Mouse (Mus musculus): Measurements from ENCODE around the gene Isg20l2. TPM values are rescaled to one million over a fixed set of nuclear protein-coding genes. Genes with fewer than 3 reads are reported as not detected.

Isg20l2 gene
- polyA plus RNA-seq, 1 experiment, result 12.8 TPM

DNA sequence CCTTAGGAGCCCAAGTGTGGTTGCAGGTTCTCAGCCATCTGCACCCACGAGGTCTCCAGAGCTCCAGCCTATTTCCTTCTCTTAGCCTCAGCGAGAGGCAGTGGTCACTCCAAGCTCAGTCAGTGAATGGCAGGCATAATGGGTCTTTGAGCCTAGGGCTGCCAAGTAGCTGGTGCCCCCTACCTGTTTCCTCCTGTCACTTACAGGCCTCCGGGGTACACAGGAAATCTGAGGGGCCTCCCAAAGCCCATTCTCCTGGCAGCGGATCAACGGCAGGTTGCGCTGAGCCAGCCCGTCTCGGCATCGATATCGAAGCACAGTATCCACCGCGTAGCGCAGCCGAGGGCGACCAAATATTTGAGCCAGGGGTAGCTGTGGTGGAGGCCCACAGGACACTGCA is 58.0 kb downstream of the Isg20l2 start:
- DNase-seq, result no peak
- 12% methylated on average over 15 of the region's 15 CpGs for WGBS
- peaks cover 28% of the 10 kb centered on the region for H3K4me1 ChIP-seq (ENCODE audit: control insufficient read depth, insufficient read depth, low read length)

DNA sequence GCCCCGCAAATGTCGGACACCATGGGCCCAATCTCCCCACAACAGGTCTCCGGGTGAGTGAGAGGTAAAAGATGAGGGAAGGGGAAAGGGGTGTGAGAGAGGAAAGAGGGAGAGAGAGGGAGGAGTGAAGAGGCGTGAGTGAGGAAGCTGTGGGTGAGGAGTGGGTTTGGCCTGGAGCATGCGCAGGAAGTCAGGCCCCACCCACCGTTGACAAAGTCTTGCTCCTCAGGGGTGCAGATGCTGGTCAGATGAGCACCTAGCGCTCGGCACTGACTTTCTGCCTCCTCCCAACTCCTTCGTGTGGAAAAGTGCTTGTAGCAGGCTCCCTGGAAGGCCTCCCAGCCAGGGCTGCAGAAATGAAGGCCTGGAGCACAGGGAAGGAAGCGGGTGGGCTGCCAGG is 59.8 kb downstream of the Isg20l2 start:
- H3K4me1 ChIP-seq (ENCODE audit: control insufficient read depth, insufficient read depth, low read length), result peaks cover 18% of the 10 kb centered on the region
- DNase-seq, result no peak
- H3K4me3 ChIP-seq (replicated peaks; ENCODE audit: extremely low read depth, low read depth, low read length), result no peak overlapping the region
- TF ChIP-seq CTCF (IDR thresholded peaks at IDR 0.05; ENCODE audit: insufficient read depth, low read length) (no peak), POLR2A (IDR thresholded peaks at IDR 0.05; ENCODE audit: borderline replicate concordance, extremely low read depth, low read depth, low read length) (no peak)
- WGBS, result 35% methylated on average over 10 of the region's 10 CpGs

More for the DNA sequence above, 58.0 kb downstream of the Isg20l2 start:
- H3K4me3 ChIP-seq (replicated peaks; ENCODE audit: extremely low read depth, low read depth, low read length), result no peak overlapping the region
- no peak for TF ChIP-seq CTCF (IDR thresholded peaks at IDR 0.05; ENCODE audit: insufficient read depth, low read length)
- no peak for TF ChIP-seq POLR2A (IDR thresholded peaks at IDR 0.05; ENCODE audit: borderline replicate concordance, extremely low read depth, low read depth, low read length)

Other genes starting within 250 kb of the Isg20l2 start
- gene Lrrc71, start 181.7 kb upstream of the Isg20l2 start, polyA plus RNA-seq (2012; rRNA removed), result 9.5 and 15.4 TPM in 2 replicates
- 0.56 and 0.87 TPM in 2 replicates for gene Ntrk1, start 135.2 kb upstream of the Isg20l2 start, polyA plus RNA-seq (2012; rRNA removed)
- gene Insrr, start 133.4 kb upstream of the Isg20l2 start, polyA plus RNA-seq (2012; rRNA removed), result 0.19 and 0.66 TPM in 2 replicates
- 87.2 and 112 TPM in 2 replicates for gene Pear1, start 106.0 kb upstream of the Isg20l2 start, polyA plus RNA-seq (2012; rRNA removed)
- 2.6 and 2.8 TPM in 2 replicates for gene Sh2d2a, start 83.6 kb upstream of the Isg20l2 start, polyA plus RNA-seq (2012; rRNA removed)
- 26.2 and 30.7 TPM in 2 replicates for gene Prcc, start 44.7 kb upstream of the Isg20l2 start, polyA plus RNA-seq (2012; rRNA removed)
- 51.6 and 82.6 TPM in 2 replicates for gene Hdgf, start 24.0 kb upstream of the Isg20l2 start, polyA plus RNA-seq (2012; rRNA removed)
- 26.7 and 45.8 TPM in 2 replicates for gene Mrpl24, start 10.8 kb upstream of the Isg20l2 start, polyA plus RNA-seq (2012; rRNA removed)
- 28.3 and 29.7 TPM in 2 replicates for gene Rrnad1, start 403 bp downstream of the Isg20l2 start, polyA plus RNA-seq (2012; rRNA removed)
- gene Crabp2, start 18.4 kb downstream of the Isg20l2 start, polyA plus RNA-seq (2012; rRNA removed), result 15.1 TPM in 1 of 2 replicates, not detected in the other
- 26.4 and 31.4 TPM in 2 replicates for gene Nes, start 40.8 kb downstream of the Isg20l2 start, polyA plus RNA-seq (2012; rRNA removed)
- gene Bcan, start 69.9 kb downstream of the Isg20l2 start, polyA plus RNA-seq (2012; rRNA removed), result 7.2 and 8.3 TPM in 2 replicates
- 0.06 and 0.37 TPM in 2 replicates for gene Hapln2, start 97.3 kb downstream of the Isg20l2 start, polyA plus RNA-seq (2012; rRNA removed)
- 5.7 and 7.2 TPM in 2 replicates for gene Gpatch4, start 112.8 kb downstream of the Isg20l2 start, polyA plus RNA-seq (2012; rRNA removed)
- gene Naxe, start 128.2 kb downstream of the Isg20l2 start, polyA plus RNA-seq (2012; rRNA removed), result 90.5 and 117 TPM in 2 replicates
- gene Ttc24, start 148.0 kb downstream of the Isg20l2 start, polyA plus RNA-seq (2012; rRNA removed), result not detected in 2 replicates
- gene Iqgap3, start 151.7 kb downstream of the Isg20l2 start, polyA plus RNA-seq (2012; rRNA removed), result 1.8 and 2.5 TPM in 2 replicates
- gene Mef2d, start 212.1 kb downstream of the Isg20l2 start, polyA plus RNA-seq (2012; rRNA removed), result 87.0 and 94.3 TPM in 2 replicates

Data from lung, adult 2 months (tissue).